Mouse (Mus musculus): ENCODE results near the gene Rhbdd3.

DNA sequence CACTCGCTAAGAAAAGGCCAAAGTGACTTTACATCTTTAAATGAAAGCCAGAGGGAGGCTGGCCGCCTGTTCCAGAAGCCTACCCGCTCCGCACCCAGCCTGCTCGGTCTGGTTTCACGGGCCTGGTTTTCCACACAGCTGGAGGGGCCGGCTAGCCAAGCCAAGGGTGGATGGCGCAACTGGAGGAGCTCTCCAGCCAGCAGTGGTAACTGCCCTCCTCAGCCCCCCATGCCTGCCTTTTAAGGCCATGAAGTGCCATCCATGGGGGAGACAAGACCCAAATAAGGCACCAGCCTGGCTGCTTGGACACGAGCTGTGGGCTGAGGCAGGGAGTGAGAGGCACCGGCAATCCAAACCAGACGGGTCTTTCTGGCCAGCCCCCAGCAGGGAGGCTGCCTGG is 37.2 kb downstream of the Rhbdd3 start:
- TF ChIP-seq CTCF (IDR thresholded peaks at IDR 0.05; ENCODE audit: low read depth, low read length), result no peak
- no peak for TF ChIP-seq GATA1 (IDR thresholded peaks at IDR 0.05; ENCODE audit: borderline replicate concordance, low read length)
- no peak for TF ChIP-seq TAL1 (conservative IDR thresholded peaks at IDR 0.05; ENCODE audit: low read depth, low read length)
- no peak for TF ChIP-seq GATA2 (IDR thresholded peaks at IDR 0.05; ENCODE audit: borderline replicate concordance, low read depth, low read length)
